Mouse (Mus musculus): ENCODE results near the gene Gm49320. TPM values are rescaled to one million over a fixed set of nuclear protein-coding genes. Genes with fewer than 3 reads are reported as not detected.

The Gm49320 gene
- polyA plus RNA-seq, 1 experiment from 2014 or later, result 1.8 TPM

- no peak for ATAC-seq (replicated peaks)
- no peak overlapping the region for H3K4me2 ChIP-seq
- H3K9ac ChIP-seq, result no peak overlapping the region
- H3K27ac ChIP-seq, result no peak overlapping the region
- no peaks in the 10 kb centered on the region for H3K9me3 ChIP-seq
- H3K36me3 ChIP-seq (replicated peaks), result no peaks in the 10 kb centered on the region
- no peaks in the 10 kb centered on the region; the same call in 1 of the 2 replicates for H3K4me1 ChIP-seq
- H3K4me3 ChIP-seq, result no peak overlapping the region
- peaks cover 7% of the 10 kb centered on the region for H3K27me3 ChIP-seq (replicated peaks)
- WGBS, result 61% methylated on average over 10 of the region's 10 CpGs
Measured at GRCm38 (mm10) chr8:4230612-4231351, 7.9 kb upstream of the Gm49320 start.

- H3K9me3 ChIP-seq, result no peaks in the 10 kb centered on the region
- H3K4me2 ChIP-seq, result peak overlapping the region; percentile 82
- peaks cover 38% of the 10 kb centered on the region for H3K4me1 ChIP-seq
- H3K36me3 ChIP-seq (replicated peaks), result 0 out of 2 replicates have a peak, but pooled peaks cover 6% of the 10 kb centered on the region
- H3K27ac ChIP-seq, result peak overlapping the region; percentile 90
- peak overlapping the region; percentile 75 for H3K4me3 ChIP-seq
- H3K27me3 ChIP-seq (replicated peaks), result no peaks in the 10 kb centered on the region
- WGBS, result 18% methylated on average over 15 of the region's 15 CpGs
- H3K9ac ChIP-seq, result peak overlapping the region; percentile 47
- peak; percentile 4; the same call in 1 of the 2 replicates for ATAC-seq (replicated peaks)
Measured at GRCm38 (mm10) chr8:4237814-4238433, 741 bp upstream of the Gm49320 start.

GRCm38 (mm10) chr8:4239193-4239890 lies 677 bp downstream of the Gm49320 start:
- Histone ChIP-seq H3K9ac (peak overlapping the region; percentile 63), H3K9me3 (no peaks in the 10 kb centered on the region), H3K36me3 (replicated peaks) (peaks cover 18% of the 10 kb centered on the region), H3K4me2 (peak overlapping the region; percentile 82), H3K27me3 (replicated peaks) (no peaks in the 10 kb centered on the region), H3K4me3 (peak overlapping the region; percentile 75), H3K27ac (peak overlapping the region; percentile 90), H3K4me1 (peaks cover 38% of the 10 kb centered on the region)
- ATAC-seq (replicated peaks), result peak; percentile 1; the same call in 1 of the 2 replicates
- WGBS, result 13% methylated on average over 19 of the region's 19 CpGs

- Histone ChIP-seq H3K4me3 (no peak overlapping the region), H3K4me1 (peaks cover 22% of the 10 kb centered on the region)
- 94% methylated on average over 5 of the region's 5 CpGs for WGBS
Measured at GRCm38 (mm10) chr8:4245061-4245460, 6.4 kb downstream of the Gm49320 start.

GRCm38 (mm10) chr8:4245737-4246136 lies 7.1 kb downstream of the Gm49320 start:
- 89% methylated on average over 13 of the region's 13 CpGs for WGBS
- no peak overlapping the region for H3K4me3 ChIP-seq
- H3K36me3 ChIP-seq (replicated peaks), result peaks cover 43% of the 10 kb centered on the region
- no peak overlapping the region for H3K4me2 ChIP-seq
- no peak overlapping the region for H3K9ac ChIP-seq
- no peaks in the 10 kb centered on the region; the same call in 1 of the 2 replicates for H3K27me3 ChIP-seq (replicated peaks)
- H3K9me3 ChIP-seq, result no peaks in the 10 kb centered on the region
- no peak for ATAC-seq (replicated peaks)
- peaks cover 15% of the 10 kb centered on the region for H3K4me1 ChIP-seq
- H3K27ac ChIP-seq, result no peak overlapping the region

More at GRCm38 (mm10) chr8:4245061-4245460, 6.4 kb downstream of the Gm49320 start:
- no peak overlapping the region for H3K9ac ChIP-seq
- no peaks in the 10 kb centered on the region for H3K9me3 ChIP-seq
- H3K36me3 ChIP-seq (replicated peaks), result peaks cover 43% of the 10 kb centered on the region
- no peak overlapping the region for H3K27ac ChIP-seq
- no peak for ATAC-seq (replicated peaks)
- no peak overlapping the region for H3K4me2 ChIP-seq
- H3K27me3 ChIP-seq (replicated peaks), result no peaks in the 10 kb centered on the region; the same call in 1 of the 2 replicates

GRCm38 (mm10) chr8:4247241-4247640 lies 8.6 kb downstream of the Gm49320 start:
- Histone ChIP-seq H3K36me3 (replicated peaks) (peaks cover 43% of the 10 kb centered on the region), H3K4me1 (peaks cover 5% of the 10 kb centered on the region), H3K4me2 (no peak overlapping the region), H3K9ac (no peak overlapping the region), H3K27ac (no peak overlapping the region), H3K27me3 (replicated peaks) (no peaks in the 10 kb centered on the region; the same call in 1 of the 2 replicates), H3K4me3 (no peak overlapping the region), H3K9me3 (no peaks in the 10 kb centered on the region)
- WGBS, result 92% methylated on average over 8 of the region's 8 CpGs
- no peak for ATAC-seq (replicated peaks)

- Histone ChIP-seq H3K4me2 (no peak within 1 kb of the TSS), H3K27ac (no peak within 1 kb of the TSS), H3K27me3 (replicated peaks) (no peaks in the 10 kb centered on the region; the same call in 1 of the 2 replicates), H3K4me1 (peaks cover 9% of the 10 kb centered on the region), H3K4me3 (no peak within 1 kb of the TSS), H3K36me3 (replicated peaks) (peaks cover 37% of the 10 kb centered on the region), H3K9me3 (no peaks in the 10 kb centered on the region), H3K9ac (no peak within 1 kb of the TSS)
- WGBS, result 76% methylated on average over 15 of the region's 15 CpGs
- ATAC-seq (replicated peaks), result no peak
Measured at GRCm38 (mm10) chr8:4247951-4248540, 9.4 kb downstream of the Gm49320 start, which contains the start of gene Tgfbr3l. Tgfbr3l (plus strand) TSS chr8:4248214.

- H3K4me2 ChIP-seq, result 0 out of 2 replicates have a peak overlapping the region, but pooled peaks have one; percentile 3
- H3K9me3 ChIP-seq, result no peaks in the 10 kb centered on the region
- 22% methylated on average over 29 of the region's 29 CpGs for WGBS
- no peak for ATAC-seq (replicated peaks)
- no peak overlapping the region; the same call in 1 of the 2 replicates for H3K9ac ChIP-seq
- H3K27me3 ChIP-seq (replicated peaks), result no peaks in the 10 kb centered on the region; the same call in 1 of the 2 replicates
- H3K27ac ChIP-seq, result no peak overlapping the region
- H3K4me1 ChIP-seq, result peaks cover 17% of the 10 kb centered on the region
- H3K4me3 ChIP-seq, result no peak overlapping the region
- peaks cover 27% of the 10 kb centered on the region for H3K36me3 ChIP-seq (replicated peaks)
Measured at GRCm38 (mm10) chr8:4249213-4249612, 10.5 kb downstream of the Gm49320 start.

- Histone ChIP-seq H3K36me3 (replicated peaks) (peaks cover 26% of the 10 kb centered on the region; the same call in 1 of the 2 replicates), H3K4me1 (peaks cover 27% of the 10 kb centered on the region), H3K4me2 (no peak overlapping the region), H3K9ac (no peak overlapping the region), H3K27ac (no peak overlapping the region), H3K9me3 (no peaks in the 10 kb centered on the region), H3K27me3 (replicated peaks) (no peaks in the 10 kb centered on the region; the same call in 1 of the 2 replicates), H3K4me3 (no peak overlapping the region)
- ATAC-seq (replicated peaks), result no peak
- 30% methylated on average over 26 of the region's 26 CpGs for WGBS
Measured at GRCm38 (mm10) chr8:4250306-4250970, 11.8 kb downstream of the Gm49320 start.

- Histone ChIP-seq H3K36me3 (replicated peaks) (peaks cover 28% of the 10 kb centered on the region), H3K27me3 (replicated peaks) (no peaks in the 10 kb centered on the region; the same call in 1 of the 2 replicates), H3K4me1 (peaks cover 40% of the 10 kb centered on the region), H3K9me3 (no peaks in the 10 kb centered on the region), H3K9ac (peak overlapping the region; percentile 88), H3K4me3 (peak overlapping the region; percentile 71), H3K27ac (peak overlapping the region; percentile 91), H3K4me2 (peak overlapping the region; percentile 86)
- WGBS, result 45% methylated on average over 8 of the region's 8 CpGs
- no peak; the same call in 1 of the 2 replicates for ATAC-seq (replicated peaks)
Measured at GRCm38 (mm10) chr8:4252116-4252760, 13.6 kb downstream of the Gm49320 start.

All from midbrain, embryonic 15.5 days (tissue).